Mouse (Mus musculus) heart, embryonic 16.5 days (tissue): ENCODE results near the gene Mettl8. TPM values are rescaled to one million over a fixed set of nuclear protein-coding genes. Genes with fewer than 3 reads are reported as not detected.

Experiments used
- ATAC-seq: fragments of 200-750 bp; cut with Nextera tagmentation; replicated peaks from 2 replicates; pipeline ENCODE4 v1.8.0; 2017; ENCODE audit warnings: moderate number of reproducible peaks; ENCODE audit not compliant: insufficient read depth, low FRiP score; ENCODE audit errors: extremely low read depth
- H3K27ac ChIP-seq: fragments of 300-500 bp; sonication (generic); 2 replicates; pipeline ENCODE4 v1.5.1; 2014; ENCODE audit warnings: mild to moderate bottlenecking, low read length, control low read depth, moderate library complexity
- H3K27me3 ChIP-seq: fragments of 300-500 bp; sonication (generic); 2 replicates; pipeline ENCODE4 v1.6.1; 2014; ENCODE audit warnings: low read length, mixed read lengths; ENCODE audit not compliant: control insufficient read depth, insufficient read depth
- H3K36me3 ChIP-seq: fragments of 300-500 bp; sonication (generic); 2 replicates; pipeline ENCODE4 v1.6.1; 2014; ENCODE audit not compliant: control insufficient read depth, insufficient read depth
- H3K4me1 ChIP-seq: fragments of 300-500 bp; sonication (generic); 2 replicates; pipeline ENCODE4 v1.6.1; 2014; ENCODE audit warnings: low read length, mixed read lengths; ENCODE audit not compliant: control insufficient read depth, insufficient read depth
- H3K4me2 ChIP-seq: fragments of 300-500 bp; sonication (generic); 2 replicates; pipeline ENCODE4 v1.6.1; 2014; ENCODE audit warnings: low read depth, mild to moderate bottlenecking, control low read depth, low read length
- H3K4me3 ChIP-seq: fragments of 300-500 bp; sonication (generic); 2 replicates; pipeline ENCODE4 v1.5.1; 2014; ENCODE audit warnings: mild to moderate bottlenecking, control low read depth, low read length
- H3K9ac ChIP-seq: fragments of 300-500 bp; sonication (generic); 2 replicates; pipeline ENCODE4 v1.6.1; 2014; ENCODE audit warnings: low read length, control low read depth
- H3K9me3 ChIP-seq: fragments of 300-500 bp; sonication (generic); replicated peaks from 2 replicates; pipeline ENCODE4 v1.6.1; 2016; ENCODE audit warnings: low read length; ENCODE audit not compliant: control insufficient read depth
- WGBS: fragments of 180-500 bp; shearing (Covaris S2); extraction: QIAGEN DNeasy Blood & Tissue Kit; methylation state at CpG from one replicate; pipeline ENCODE4 v1.1.7; 2014; 5-methylcytosine and 5-hydroxymethylcytosine counted together
- polyA plus RNA-seq: library from polyadenylated mRNA; unstranded; fragments of >200 nt; fragmentation: Nextera tagmentation; extraction: Ambion mirVana; gene quantifications from 2 replicates; pipeline ENCODE4 v1.2.1, GENCODE M21; 2015

Gene Mettl8
- 10.1 and 15.1 TPM in 2 replicates for polyA plus RNA-seq

- Histone ChIP-seq H3K27me3 (no peaks in the 10 kb centered on the region), H3K27ac (peak within 1 kb of the TSS; percentile 91), H3K4me1 (peaks cover 8% of the 10 kb centered on the region), H3K4me3 (peak within 1 kb of the TSS; percentile 74), H3K9ac (peak within 1 kb of the TSS; percentile 95), H3K36me3 (peaks cover 6% of the 10 kb centered on the region), H3K9me3 (no peaks in the 10 kb centered on the region), H3K4me2 (peak within 1 kb of the TSS; percentile 86)
- WGBS, result under 1% methylated on average over 57 of the region's 57 CpGs
- peak; percentile 98 for ATAC-seq
These were observed at the start of gene Mettl8, which contains the start of gene Dcaf17 for GRCm38 (mm10) chr2:71055300-71056114. Gene Mettl8 (minus strand): TSS chr2:71055583. Gene Dcaf17 (plus strand): TSS chr2:71055328.

- Histone ChIP-seq H3K27ac (no peak overlapping the region), H3K9me3 (no peaks in the 10 kb centered on the region), H3K36me3 (0 out of 2 replicates have a peak, but pooled peaks cover 2% of the 10 kb centered on the region), H3K4me2 (no peak overlapping the region), H3K27me3 (no peaks in the 10 kb centered on the region), H3K9ac (no peak overlapping the region), H3K4me1 (no peaks in the 10 kb centered on the region), H3K4me3 (no peak overlapping the region)
- ATAC-seq, result no peak
- 46% methylated on average over 3 of the region's 3 CpGs for WGBS
These were observed 49.3 kb upstream of the Mettl8 start for GRCm38 (mm10) chr2:71104696-71105095.

GRCm38 (mm10) chr2:71103292-71103680 lies 47.9 kb upstream of the Mettl8 start:
- H3K27ac ChIP-seq, result no peak overlapping the region
- no peak overlapping the region for H3K4me3 ChIP-seq
- H3K27me3 ChIP-seq, result no peaks in the 10 kb centered on the region
- H3K4me2 ChIP-seq, result no peak overlapping the region
- H3K9me3 ChIP-seq, result no peaks in the 10 kb centered on the region
- no peaks in the 10 kb centered on the region for H3K4me1 ChIP-seq
- WGBS, result 53% methylated on average over 4 of the region's 4 CpGs
- no peak for ATAC-seq
- H3K36me3 ChIP-seq, result 0 out of 2 replicates have a peak, but pooled peaks cover 2% of the 10 kb centered on the region
- H3K9ac ChIP-seq, result no peak overlapping the region

- 71% methylated on average over 10 of the region's 10 CpGs for WGBS
- no peaks in the 10 kb centered on the region for H3K4me1 ChIP-seq
- H3K4me2 ChIP-seq, result no peak overlapping the region
- no peaks in the 10 kb centered on the region for H3K27me3 ChIP-seq
- H3K9ac ChIP-seq, result no peak overlapping the region
- no peak for ATAC-seq
- no peak overlapping the region for H3K4me3 ChIP-seq
- H3K36me3 ChIP-seq, result 0 out of 2 replicates have a peak, but pooled peaks cover 2% of the 10 kb centered on the region
- no peak overlapping the region for H3K27ac ChIP-seq
- H3K9me3 ChIP-seq, result no peaks in the 10 kb centered on the region
These were observed 47.4 kb upstream of the Mettl8 start for GRCm38 (mm10) chr2:71102621-71103291.

- peak; percentile 83 for ATAC-seq
- H3K4me1 ChIP-seq, result 0 out of 2 replicates have a peak, but pooled peaks cover 3% of the 10 kb centered on the region
- H3K4me3 ChIP-seq, result no peak overlapping the region
- H3K36me3 ChIP-seq, result peaks cover 9% of the 10 kb centered on the region
- 21% methylated on average over 7 of the region's 7 CpGs for WGBS
- H3K9ac ChIP-seq, result no peak overlapping the region
- H3K27ac ChIP-seq, result peak overlapping the region; percentile 45; the same call in 1 of the 2 replicates
- H3K27me3 ChIP-seq, result no peaks in the 10 kb centered on the region
- H3K4me2 ChIP-seq, result no peak overlapping the region
- no peaks in the 10 kb centered on the region for H3K9me3 ChIP-seq
These were observed 40.8 kb upstream of the Mettl8 start for GRCm38 (mm10) chr2:71096170-71096569.

GRCm38 (mm10) chr2:71090660-71091445 lies 35.5 kb upstream of the Mettl8 start:
- no peak overlapping the region for H3K4me3 ChIP-seq
- no peaks in the 10 kb centered on the region for H3K4me1 ChIP-seq
- no peak overlapping the region for H3K4me2 ChIP-seq
- no peaks in the 10 kb centered on the region for H3K27me3 ChIP-seq
- 79% methylated on average over 4 of the region's 4 CpGs for WGBS
- H3K36me3 ChIP-seq, result peaks cover 25% of the 10 kb centered on the region
- H3K9me3 ChIP-seq, result no peaks in the 10 kb centered on the region
- H3K9ac ChIP-seq, result no peak overlapping the region
- no peak for ATAC-seq
- H3K27ac ChIP-seq, result no peak overlapping the region

- 61% methylated on average over 3 of the region's 3 CpGs for WGBS
- H3K27me3 ChIP-seq, result no peaks in the 10 kb centered on the region
- H3K27ac ChIP-seq, result no peak overlapping the region
- no peak overlapping the region for H3K4me3 ChIP-seq
- no peaks in the 10 kb centered on the region for H3K4me1 ChIP-seq
- H3K4me2 ChIP-seq, result no peak overlapping the region
- peaks cover 25% of the 10 kb centered on the region for H3K36me3 ChIP-seq
- no peaks in the 10 kb centered on the region for H3K9me3 ChIP-seq
- ATAC-seq, result no peak
- H3K9ac ChIP-seq, result no peak overlapping the region
These were observed 34.4 kb upstream of the Mettl8 start for GRCm38 (mm10) chr2:71089766-71090165.

- H3K4me3 ChIP-seq, result no peak overlapping the region
- WGBS, result 94% methylated on average over 6 of the region's 6 CpGs
- ATAC-seq, result no peak
These were observed 28.2 kb upstream of the Mettl8 start for GRCm38 (mm10) chr2:71083454-71084193.

More at GRCm38 (mm10) chr2:71083454-71084193, 28.2 kb upstream of the Mettl8 start:
- no peaks in the 10 kb centered on the region for H3K27me3 ChIP-seq
- H3K9me3 ChIP-seq, result no peaks in the 10 kb centered on the region
- no peaks in the 10 kb centered on the region for H3K4me1 ChIP-seq
- no peak overlapping the region for H3K9ac ChIP-seq
- H3K27ac ChIP-seq, result no peak overlapping the region
- H3K4me2 ChIP-seq, result no peak overlapping the region
- peaks cover 19% of the 10 kb centered on the region for H3K36me3 ChIP-seq
